Mouse (Mus musculus): ENCODE results near the gene Olfr123. TPM values are rescaled to one million over a fixed set of nuclear protein-coding genes. Genes with fewer than 3 reads are reported as not detected.

Gene Olfr123
- not detected for polyA plus RNA-seq (2014; fragmentation: Illumina TruSeq; extraction: RNeasy Lipid Tissue Mini Kit (QIAGEN cat#74804); ENCODE audit: low read depth, low replicate concordance)

GRCm38 (mm10) chr17:37793229-37793628, at the start of gene Olfr123:
TSS of gene Olfr123 (plus strand) at chr17:37793529.

GRCm38 (mm10) chr17:37768307-37768706, 25.0 kb upstream of the Olfr123 start, which contains the start of gene Olfr122:
TSS of gene Olfr122 (plus strand) at chr17:37768607.

DNA sequence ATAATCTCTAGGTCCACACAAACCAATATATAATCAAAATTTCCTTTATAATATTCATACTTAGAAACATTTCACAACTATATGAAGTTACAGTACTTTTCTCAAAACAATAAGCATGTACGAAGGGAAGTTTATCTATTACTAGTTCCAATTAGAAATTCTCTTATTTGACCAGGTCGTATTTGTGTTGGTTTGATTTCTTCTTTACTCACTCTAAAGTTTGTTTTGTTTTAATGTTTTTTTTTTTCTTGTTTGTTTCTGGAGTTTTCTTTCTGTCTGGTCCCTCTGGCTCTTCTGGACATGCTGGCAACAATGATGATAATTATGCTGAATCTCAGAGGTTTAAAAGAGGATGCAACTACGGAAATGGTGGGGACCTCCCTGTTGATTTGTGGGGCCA, 6.3 kb downstream of the Olfr123 start, which contains the start of gene Olfr124:
TSS of gene Olfr124 (plus strand) at position 301 of the 400 bp plus-strand sequence.

DNA sequence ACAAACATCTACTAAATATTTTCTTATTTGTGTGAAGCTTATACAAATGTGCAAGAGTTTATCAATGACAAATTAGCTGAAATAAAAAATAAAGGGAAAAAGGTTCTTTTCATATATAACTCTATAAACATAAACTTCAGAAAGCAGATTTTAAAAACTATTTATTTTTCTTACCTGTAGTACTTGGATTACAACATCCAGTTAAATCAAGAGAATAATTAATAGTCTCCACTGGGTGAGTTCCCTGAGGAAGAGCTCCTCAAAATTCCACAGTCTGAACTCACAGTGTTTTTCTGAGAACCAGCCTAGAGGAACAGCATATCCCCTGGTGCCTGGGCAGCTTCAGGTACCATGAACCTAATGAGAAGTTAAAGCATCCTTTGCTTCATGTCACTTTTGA, 39.3 kb downstream of the Olfr123 start, which contains the start of gene Olfr125:
TSS of gene Olfr125 (plus strand) at position 301 of the 400 bp plus-strand sequence.

DNA sequence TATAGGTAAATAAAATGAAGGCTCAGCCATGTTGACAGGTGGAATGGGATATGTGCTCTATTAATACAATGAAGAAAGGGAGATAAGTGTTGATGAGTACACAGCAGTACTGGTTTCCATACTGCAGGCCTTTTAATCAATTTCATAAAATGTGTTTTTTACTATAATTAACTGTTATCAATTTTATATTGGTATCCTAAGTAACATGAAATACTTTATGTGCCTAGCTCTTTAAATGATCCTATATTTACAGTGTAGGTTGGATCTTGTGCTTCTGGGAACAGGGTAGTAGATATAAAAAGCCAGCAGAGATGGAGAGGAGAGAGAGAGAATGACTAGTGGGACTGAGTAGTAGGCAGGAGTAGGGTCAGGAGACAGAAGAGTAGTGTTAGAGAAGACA, 53.9 kb downstream of the Olfr123 start, which contains the start of gene Olfr126:
TSS of gene Olfr126 (plus strand) at position 301 of the 400 bp plus-strand sequence.

Other genes with a start within 250 kb of the Olfr123 start
- gene Olfr112, start 224.1 kb upstream of the Olfr123 start, polyA plus RNA-seq (2014; fragmentation: Illumina TruSeq; extraction: RNeasy Lipid Tissue Mini Kit (QIAGEN cat#74804); ENCODE audit: low read depth, low replicate concordance): not detected
- gene Olfr113, start 215.9 kb upstream of the Olfr123 start, polyA plus RNA-seq (2014; fragmentation: Illumina TruSeq; extraction: RNeasy Lipid Tissue Mini Kit (QIAGEN cat#74804); ENCODE audit: low read depth, low replicate concordance): not detected
- gene Olfr114, start 200.8 kb upstream of the Olfr123 start, polyA plus RNA-seq (2014; fragmentation: Illumina TruSeq; extraction: RNeasy Lipid Tissue Mini Kit (QIAGEN cat#74804); ENCODE audit: low read depth, low replicate concordance): not detected
- gene Olfr115, start 166.4 kb upstream of the Olfr123 start, polyA plus RNA-seq (2014; fragmentation: Illumina TruSeq; extraction: RNeasy Lipid Tissue Mini Kit (QIAGEN cat#74804); ENCODE audit: low read depth, low replicate concordance): not detected
- not detected for gene Olfr116, start 166.3 kb upstream of the Olfr123 start, polyA plus RNA-seq (2014; fragmentation: Illumina TruSeq; extraction: RNeasy Lipid Tissue Mini Kit (QIAGEN cat#74804); ENCODE audit: low read depth, low replicate concordance)
- gene Olfr117, start 129.7 kb upstream of the Olfr123 start, polyA plus RNA-seq (2014; fragmentation: Illumina TruSeq; extraction: RNeasy Lipid Tissue Mini Kit (QIAGEN cat#74804); ENCODE audit: low read depth, low replicate concordance): not detected
- gene Olfr118, start 126.5 kb upstream of the Olfr123 start, polyA plus RNA-seq (2014; fragmentation: Illumina TruSeq; extraction: RNeasy Lipid Tissue Mini Kit (QIAGEN cat#74804); ENCODE audit: low read depth, low replicate concordance): not detected
- gene Olfr119, start 97.0 kb upstream of the Olfr123 start, polyA plus RNA-seq (2014; fragmentation: Illumina TruSeq; extraction: RNeasy Lipid Tissue Mini Kit (QIAGEN cat#74804); ENCODE audit: low read depth, low replicate concordance): not detected
- not detected for gene Olfr120, start 71.7 kb upstream of the Olfr123 start, polyA plus RNA-seq (2014; fragmentation: Illumina TruSeq; extraction: RNeasy Lipid Tissue Mini Kit (QIAGEN cat#74804); ENCODE audit: low read depth, low replicate concordance)
- not detected for gene Olfr121, start 44.7 kb upstream of the Olfr123 start, polyA plus RNA-seq (2014; fragmentation: Illumina TruSeq; extraction: RNeasy Lipid Tissue Mini Kit (QIAGEN cat#74804); ENCODE audit: low read depth, low replicate concordance)
- not detected for gene Olfr122, start 24.9 kb upstream of the Olfr123 start, polyA plus RNA-seq (2014; fragmentation: Illumina TruSeq; extraction: RNeasy Lipid Tissue Mini Kit (QIAGEN cat#74804); ENCODE audit: low read depth, low replicate concordance)
- gene Olfr124, start 6.4 kb downstream of the Olfr123 start, polyA plus RNA-seq (2014; fragmentation: Illumina TruSeq; extraction: RNeasy Lipid Tissue Mini Kit (QIAGEN cat#74804); ENCODE audit: low read depth, low replicate concordance): not detected
- gene Olfr125, start 39.4 kb downstream of the Olfr123 start, polyA plus RNA-seq (2014; fragmentation: Illumina TruSeq; extraction: RNeasy Lipid Tissue Mini Kit (QIAGEN cat#74804); ENCODE audit: low read depth, low replicate concordance): not detected
- gene Olfr126, start 54.0 kb downstream of the Olfr123 start, polyA plus RNA-seq (2014; fragmentation: Illumina TruSeq; extraction: RNeasy Lipid Tissue Mini Kit (QIAGEN cat#74804); ENCODE audit: low read depth, low replicate concordance): not detected
- gene Olfr127, start 106.9 kb downstream of the Olfr123 start, polyA plus RNA-seq (2014; fragmentation: Illumina TruSeq; extraction: RNeasy Lipid Tissue Mini Kit (QIAGEN cat#74804); ENCODE audit: low read depth, low replicate concordance): not detected
- gene Olfr128, start 127.0 kb downstream of the Olfr123 start, polyA plus RNA-seq (2014; fragmentation: Illumina TruSeq; extraction: RNeasy Lipid Tissue Mini Kit (QIAGEN cat#74804); ENCODE audit: low read depth, low replicate concordance): not detected
- gene Olfr761, start 159.6 kb downstream of the Olfr123 start, polyA plus RNA-seq (2014; fragmentation: Illumina TruSeq; extraction: RNeasy Lipid Tissue Mini Kit (QIAGEN cat#74804); ENCODE audit: low read depth, low replicate concordance): not detected